In the genomic region with DNA sequence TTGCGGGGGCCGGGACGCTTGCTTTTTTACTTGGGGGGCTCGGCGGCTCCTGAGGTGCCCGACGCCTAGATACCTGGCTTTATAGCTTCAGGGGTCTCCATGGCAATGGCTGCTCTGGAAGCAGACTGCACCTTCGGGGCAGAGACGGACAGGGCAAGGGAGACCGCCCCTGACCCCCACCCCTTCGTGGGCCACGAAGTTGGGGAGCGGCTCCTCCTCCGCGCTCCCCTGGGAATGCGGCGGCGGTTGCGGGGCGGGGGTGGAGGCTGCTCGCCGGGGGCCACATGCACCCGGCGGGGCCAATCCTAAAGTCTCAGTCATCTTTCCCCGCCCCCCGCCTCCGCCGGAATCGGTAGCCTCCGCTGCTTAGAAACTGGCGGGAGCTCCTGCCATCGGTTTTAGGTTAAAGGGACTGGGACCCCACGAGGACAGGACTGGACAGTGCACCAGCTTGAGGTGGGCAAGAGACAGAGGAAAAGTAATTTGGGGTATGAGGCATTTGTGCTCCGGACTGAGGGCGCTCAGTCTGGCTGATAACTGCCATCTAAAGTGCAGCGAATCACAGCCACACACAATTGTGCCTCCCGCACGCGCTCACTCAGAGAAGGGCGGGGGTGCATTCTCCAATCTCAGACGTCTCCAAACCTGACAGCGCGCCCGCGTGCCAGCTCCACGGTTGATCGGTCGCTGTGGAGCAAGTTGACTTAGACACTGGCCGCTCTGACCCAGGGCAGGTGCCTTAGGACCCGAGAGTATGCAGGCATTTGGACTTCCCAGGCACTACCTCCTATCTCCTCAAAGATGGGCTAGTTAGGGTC, we compare ENCODE assay signal across 8 mouse cellular contexts. TPM values are rescaled to one million over a fixed set of nuclear protein-coding genes. Genes with fewer than 3 reads are reported as not detected.
DNase-seq lines count a peak whose midpoint lies in the region; ATAC-seq and TF ChIP-seq lines count a peak whose summit lies in the region.

Gene Ankrd63 (minus strand): TSS at position 51 of the 818 bp plus-strand sequence.

- TF ChIP-seq CTCF in cerebellum, adult 2 months (IDR thresholded peaks at IDR 0.05; ENCODE audit: borderline replicate concordance, insufficient read depth, low read depth, low read length), result no peak

- H3K27me3 ChIP-seq in cerebellum, adult 2 months (ENCODE audit: control insufficient read depth, insufficient read depth, low read length), result peaks cover 3% of the 10 kb centered on the region; the same call in 1 of the 2 replicates
- H3K27me3 ChIP-seq in heart, embryonic 16.5 days (ENCODE audit: control insufficient read depth, insufficient read depth, low read length), result peaks cover 49% of the 10 kb centered on the region
- peaks cover 100% of the 10 kb centered on the region for H3K27me3 ChIP-seq in limb, embryonic 13.5 days

- TF ChIP-seq POLR2A in cerebellum, adult 2 months (IDR thresholded peaks at IDR 0.05; ENCODE audit: borderline replicate concordance, insufficient read depth, low read length), result no peak

- H3K27ac ChIP-seq in cerebellum, adult 2 months (ENCODE audit: insufficient read depth, low read length), result no peak within 1 kb of the TSS
- peak within 1 kb of the TSS; percentile 74 for H3K27ac ChIP-seq in heart, embryonic 16.5 days (ENCODE audit: low read length)
- no peak within 1 kb of the TSS for H3K27ac ChIP-seq in limb, embryonic 13.5 days

- H3K36me3 ChIP-seq in heart, embryonic 16.5 days (ENCODE audit: control insufficient read depth, insufficient read depth), result no peaks in the 10 kb centered on the region
- H3K36me3 ChIP-seq in limb, embryonic 13.5 days, result no peaks in the 10 kb centered on the region

- H3K9me3 ChIP-seq in heart, embryonic 16.5 days (replicated peaks; ENCODE audit: control insufficient read depth, low read length), result no peaks in the 10 kb centered on the region
- no peaks in the 10 kb centered on the region for H3K9me3 ChIP-seq in limb, embryonic 13.5 days

- 4% methylated on average over 50 of the region's 50 CpGs for WGBS in cerebellum, adult 2 months
- 4% methylated on average over 50 of the region's 50 CpGs for WGBS in heart, embryonic 16.5 days
- 1% methylated on average over 50 of the region's 50 CpGs for WGBS in limb, embryonic 13.5 days

- peak within 1 kb of the TSS; percentile 80 for H3K4me2 ChIP-seq in heart, embryonic 16.5 days (ENCODE audit: low read depth, low read length)
- peak within 1 kb of the TSS; percentile 75 for H3K4me2 ChIP-seq in limb, embryonic 13.5 days (replicated peaks)

- H3K4me3 ChIP-seq in cerebellum, adult 2 months (replicated peaks; ENCODE audit: insufficient read depth, low read depth, low read length), result peak within 1 kb of the TSS; percentile 19
- peak within 1 kb of the TSS; percentile 65 for H3K4me3 ChIP-seq in heart, embryonic 16.5 days (ENCODE audit: low read length)
- peak within 1 kb of the TSS; percentile 47 for H3K4me3 ChIP-seq in limb, embryonic 13.5 days

- no peaks in the 10 kb centered on the region for H3K4me1 ChIP-seq in cerebellum, adult 2 months (ENCODE audit: control insufficient read depth, insufficient read depth, low read length)
- peaks cover 54% of the 10 kb centered on the region for H3K4me1 ChIP-seq in heart, embryonic 16.5 days (ENCODE audit: control insufficient read depth, insufficient read depth, low read length)
- peaks cover 33% of the 10 kb centered on the region for H3K4me1 ChIP-seq in limb, embryonic 13.5 days

- ATAC-seq in heart, embryonic 16.5 days (replicated peaks; ENCODE audit: extremely low read depth, insufficient read depth, low FRiP score), result no peak
- no peak for ATAC-seq in limb, embryonic 13.5 days (ENCODE audit: low FRiP score, low read depth)

- no peak for DNase-seq in cerebellum, adult 2 months
- no peak for DNase-seq in cerebellum, postnatal 36 days
- DNase-seq in right cerebral cortex, adult 18-20 months, result peak; percentile 73
- DNase-seq in right cerebral cortex, postnatal 4 days, result no peak
- peak; percentile 45 for DNase-seq in retina, postnatal 1 day
- DNase-seq in cerebellum, postnatal 14 days, result no peak

- peak within 1 kb of the TSS; percentile 77 for H3K9ac ChIP-seq in heart, embryonic 16.5 days (ENCODE audit: low read length)
- peak within 1 kb of the TSS; percentile 48 for H3K9ac ChIP-seq in limb, embryonic 13.5 days

RNA-seq across cellular contexts. Expression of gene Ankrd63, which starts in this region (rescaled TPM):
- polyA plus RNA-seq in cerebellum, adult 2 months (2012; rRNA removed), result 0.41 and 0.82 TPM in 2 replicates
- polyA plus RNA-seq in heart, embryonic 16.5 days (2015; fragmentation: Nextera tagmentation; extraction: Ambion mirVana), result 2.8 and 3.1 TPM in 2 replicates
- polyA plus RNA-seq in limb, embryonic 13.5 days (2015; fragmentation: Nextera tagmentation; extraction: Ambion mirVana), result 0.05 TPM in 1 of 2 replicates, not detected in the other

Comparison
In these comparisons a context has a peak if more than half of its experiments do, and no peak if none do; other contexts are left out.
1. DNase-seq: peak in right cerebral cortex, adult 18-20 months (single experiment) and retina, postnatal 1 day (single experiment); none in cerebellum, adult 2 months (0 of 2), cerebellum, postnatal 36 days (0 of 2), right cerebral cortex, postnatal 4 days (single experiment) and cerebellum, postnatal 14 days (0 of 2).
2. Peak in every context shown above with its lines, with median percentiles within 50 percentile points of each other: H3K4me3 ChIP-seq.